Mouse (Mus musculus): ENCODE data around the gene Suclg1.

The Suclg1 gene

DNA sequence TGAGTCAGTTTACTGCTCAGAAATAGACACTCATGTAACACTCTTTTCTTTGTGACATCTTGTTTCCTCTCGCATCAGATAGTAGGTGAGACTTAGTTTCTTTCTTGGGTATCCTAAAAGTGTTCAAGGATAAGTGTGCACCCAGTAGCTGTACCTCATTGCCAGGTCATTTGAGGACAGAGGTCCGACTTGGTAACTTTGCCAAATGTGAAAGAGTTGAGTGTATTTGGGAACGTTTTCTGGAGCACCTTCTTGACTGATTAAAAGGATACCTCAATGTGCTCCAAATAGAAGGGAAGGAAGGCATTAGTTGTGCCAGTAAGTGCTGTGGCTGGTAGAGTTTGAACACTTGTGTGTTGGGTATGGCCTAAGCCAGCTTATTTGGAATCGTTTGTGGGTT is 1.7 kb downstream of the Suclg1 start:
- DNase-seq (ENCODE audit: low read depth, low spot score) = no peak

DNA sequence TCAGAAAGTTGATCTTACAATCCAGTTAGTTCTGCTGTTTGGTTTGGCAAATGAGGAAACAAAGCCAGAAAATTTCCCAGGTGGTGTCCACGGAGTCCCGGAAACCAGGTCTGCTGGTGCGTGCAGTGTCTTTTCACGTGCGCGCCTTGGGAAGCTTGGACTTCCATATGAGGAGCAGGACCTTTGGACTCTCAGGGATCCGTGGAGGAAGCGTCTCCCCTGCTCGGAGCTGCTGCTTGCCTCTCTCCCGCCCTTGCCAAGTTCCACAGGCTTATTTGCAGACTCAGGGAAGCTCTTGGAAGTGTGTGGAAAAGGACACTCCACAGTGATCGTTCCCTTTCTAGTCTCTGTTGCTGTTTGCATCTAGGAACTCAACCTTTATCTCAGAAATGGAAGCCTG is 3.2 kb downstream of the Suclg1 start:
- DNase-seq (ENCODE audit: low read depth, low spot score) = no peak

DNA sequence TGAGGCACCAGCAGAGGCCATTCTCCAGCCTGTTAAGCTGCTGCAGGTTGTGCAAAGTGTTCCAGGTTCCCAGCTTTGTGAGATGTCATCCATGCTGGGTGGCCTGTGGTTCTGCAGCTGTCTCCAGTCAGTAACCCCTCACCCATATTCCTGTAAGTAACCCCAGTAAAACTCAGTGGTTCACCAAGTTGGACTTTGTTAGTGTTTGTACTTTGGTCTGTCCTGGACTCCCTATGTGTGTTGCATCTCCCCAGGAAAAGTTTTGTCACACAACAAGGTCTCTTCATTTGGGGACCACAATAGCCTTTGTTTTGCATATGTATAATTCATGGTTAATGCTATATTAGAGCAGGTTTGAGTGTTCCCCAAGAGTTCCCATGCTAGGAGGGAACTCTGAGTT is 4.2 kb downstream of the Suclg1 start:
- DNase-seq (ENCODE audit: low read depth, low spot score) = no peak

DNA sequence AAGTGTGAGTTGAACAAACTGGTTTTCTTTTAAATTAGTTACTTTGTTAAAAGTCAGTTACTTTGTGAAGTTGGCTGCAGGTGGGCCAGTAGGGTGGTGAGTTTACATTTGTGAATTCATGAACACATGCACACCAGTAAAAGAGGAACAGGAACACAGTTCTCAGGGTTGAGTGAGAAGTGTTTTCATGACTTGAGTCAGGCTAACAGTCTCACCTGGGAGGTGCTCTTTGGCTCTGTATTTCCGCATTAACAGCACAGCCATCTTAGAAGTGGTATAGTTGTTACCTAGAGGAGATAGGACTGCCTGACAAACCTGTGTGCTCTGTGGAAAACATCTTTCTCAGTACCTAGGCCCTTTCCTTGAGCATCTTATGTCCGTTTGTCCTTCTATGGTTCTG is 4.8 kb downstream of the Suclg1 start:
- no peak for DNase-seq (ENCODE audit: low read depth, low spot score)

DNA sequence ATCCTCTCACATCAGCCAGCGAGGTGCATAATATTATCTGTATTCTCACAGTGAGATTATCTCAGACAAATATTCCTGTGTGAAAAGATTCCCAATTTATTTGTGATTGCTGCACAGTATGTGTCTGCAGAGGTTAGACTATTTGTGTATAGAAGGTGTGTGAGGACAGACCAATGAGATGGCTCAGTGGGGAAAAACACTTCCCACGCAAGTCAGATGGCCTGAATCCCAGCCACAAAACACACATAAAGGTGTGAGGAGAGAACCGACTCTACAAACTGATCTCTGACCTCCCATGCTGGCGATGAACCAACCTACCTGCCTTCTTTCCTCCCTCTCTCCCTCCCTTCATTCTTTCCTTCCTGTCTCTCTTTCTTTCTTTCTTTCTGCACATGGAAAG is 5.4 kb downstream of the Suclg1 start:
- DNase-seq (ENCODE audit: low read depth, low spot score) = no peak

DNA sequence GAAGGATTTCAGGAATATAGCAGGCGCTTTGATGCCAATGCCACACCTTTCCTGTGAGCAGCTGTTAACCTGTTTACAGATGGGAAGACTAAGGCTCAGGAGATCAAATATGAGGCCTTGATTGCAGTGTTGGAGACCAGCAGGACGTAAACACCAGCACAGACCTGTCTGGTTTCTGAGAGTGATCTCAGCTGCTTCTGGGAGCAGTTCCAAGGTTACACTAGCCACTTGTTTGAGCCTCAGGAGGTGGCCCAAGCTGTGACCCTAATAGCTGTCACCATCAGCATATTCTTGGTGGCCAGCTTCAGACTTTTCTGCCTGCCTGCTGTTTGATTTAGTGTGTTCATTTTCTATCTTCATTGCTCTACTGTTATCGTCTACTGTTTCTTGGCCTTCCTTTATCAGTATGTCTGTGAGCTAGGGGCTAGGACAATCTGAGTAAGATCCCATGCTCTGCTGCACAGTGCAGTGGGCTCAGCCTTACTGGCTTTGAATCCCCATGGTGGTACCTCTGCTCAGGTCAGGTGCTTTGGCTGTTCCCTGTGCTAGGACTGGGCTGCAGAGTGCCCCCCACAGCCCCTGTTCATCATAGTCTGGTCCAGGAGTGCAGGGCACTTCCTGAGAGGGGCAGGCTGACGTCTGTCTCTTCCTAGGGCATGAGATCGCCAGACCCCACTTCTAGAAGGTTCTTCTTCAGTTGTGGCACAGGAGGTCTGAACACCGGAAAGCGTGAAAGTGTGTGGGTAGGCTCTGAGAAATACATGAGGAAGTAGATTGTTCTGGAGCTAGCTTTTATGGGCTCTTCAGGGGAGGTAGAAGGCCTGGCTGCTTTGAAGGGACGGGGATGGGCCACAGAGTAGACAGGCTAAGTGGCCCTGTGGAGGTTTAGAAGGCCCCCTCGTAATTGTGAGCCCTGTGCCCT is 6.4 kb downstream of the Suclg1 start:
- DNase-seq (ENCODE audit: low read depth, low spot score) = no peak

DNA sequence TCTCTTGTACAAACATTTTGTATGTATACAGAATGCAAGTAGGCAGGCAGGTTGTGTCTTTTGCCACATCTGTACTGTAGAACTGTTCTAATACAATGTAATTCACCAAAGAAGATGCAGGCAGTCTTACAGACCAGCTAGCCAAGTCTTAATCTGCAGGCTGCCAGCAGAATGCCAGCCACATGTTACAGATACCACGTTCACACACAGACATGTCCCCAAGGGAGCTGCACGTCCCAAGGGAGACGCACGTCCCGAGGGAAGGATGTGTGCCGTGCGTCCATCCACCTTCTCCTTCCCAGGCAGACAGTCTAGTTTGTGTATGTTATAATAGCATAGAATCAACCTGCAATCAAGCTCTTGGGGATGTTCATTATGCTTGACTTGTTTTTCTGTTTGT is 8.9 kb downstream of the Suclg1 start:
- DNase-seq (ENCODE audit: low read depth, low spot score) = no peak

DNA sequence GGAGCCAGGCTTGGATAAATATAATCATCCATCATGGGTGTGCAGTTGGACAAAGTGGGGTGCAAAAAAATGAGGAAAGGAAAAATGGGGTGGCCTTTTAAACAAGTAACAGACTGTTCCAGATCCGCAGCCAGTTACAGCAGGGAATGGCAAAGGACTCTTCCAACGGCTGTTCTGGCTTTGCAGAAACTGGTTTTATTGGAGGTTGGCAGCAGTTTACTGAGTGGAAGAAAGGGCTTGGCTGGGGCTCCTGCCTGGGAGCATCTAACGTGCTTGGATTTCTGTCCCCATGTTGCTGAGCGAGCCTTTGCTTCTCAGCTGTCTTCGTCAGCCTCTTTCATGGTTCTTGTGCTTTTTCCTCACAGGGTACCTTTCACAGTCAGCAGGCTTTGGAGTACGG is 11.9 kb downstream of the Suclg1 start:
- no peak for DNase-seq (ENCODE audit: low read depth, low spot score)

DNA sequence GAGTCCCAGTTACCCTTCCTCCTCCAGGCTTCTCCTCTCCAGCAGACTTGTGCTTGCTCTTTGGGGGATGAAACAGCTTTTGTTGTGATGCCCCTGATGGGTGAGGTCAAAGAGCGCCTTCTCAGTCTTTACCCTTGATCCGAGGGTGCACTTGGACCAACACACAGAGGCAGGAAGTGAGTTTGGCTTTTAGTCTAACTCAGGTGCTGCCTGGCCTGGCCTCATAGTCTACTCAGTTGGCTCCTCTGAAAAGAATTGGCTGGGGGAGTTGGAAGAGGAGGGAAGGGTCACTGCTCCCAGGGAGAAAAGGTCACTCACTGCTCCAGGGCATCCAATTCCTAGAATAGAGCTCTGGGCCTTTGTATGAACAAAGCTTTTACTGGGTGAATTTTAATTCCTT is 16.6 kb downstream of the Suclg1 start:
- DNase-seq (ENCODE audit: low read depth, low spot score) = no peak

DNA sequence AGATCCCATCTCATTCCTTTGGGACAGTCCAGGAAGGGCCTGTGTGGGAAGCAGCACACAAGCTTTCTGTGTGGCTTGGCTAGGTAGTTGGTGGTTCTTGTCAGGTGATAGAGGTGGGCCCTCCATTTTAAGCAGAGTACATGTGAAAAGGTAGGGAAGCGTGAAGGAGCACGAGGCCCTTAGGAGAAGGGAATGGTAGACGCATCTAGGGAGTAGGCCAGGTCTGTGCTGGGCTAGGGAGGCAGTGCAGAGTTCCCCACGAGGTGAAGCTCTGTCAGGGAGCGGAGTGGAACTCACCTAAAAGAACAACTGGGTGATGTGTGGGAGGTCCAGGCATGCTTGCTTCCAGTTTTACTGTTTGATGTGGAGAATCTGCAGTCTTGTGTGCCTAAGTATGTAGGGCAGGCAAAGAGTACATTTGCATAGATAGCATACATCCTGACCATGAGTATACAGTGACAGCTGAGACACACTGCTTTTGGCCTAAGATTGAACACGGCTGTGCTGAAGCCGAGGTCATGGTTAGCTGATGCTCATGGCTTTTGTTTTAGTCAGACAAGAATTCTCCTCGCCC is 19.6 kb downstream of the Suclg1 start:
- no peak for DNase-seq (ENCODE audit: low read depth, low spot score)

DNA sequence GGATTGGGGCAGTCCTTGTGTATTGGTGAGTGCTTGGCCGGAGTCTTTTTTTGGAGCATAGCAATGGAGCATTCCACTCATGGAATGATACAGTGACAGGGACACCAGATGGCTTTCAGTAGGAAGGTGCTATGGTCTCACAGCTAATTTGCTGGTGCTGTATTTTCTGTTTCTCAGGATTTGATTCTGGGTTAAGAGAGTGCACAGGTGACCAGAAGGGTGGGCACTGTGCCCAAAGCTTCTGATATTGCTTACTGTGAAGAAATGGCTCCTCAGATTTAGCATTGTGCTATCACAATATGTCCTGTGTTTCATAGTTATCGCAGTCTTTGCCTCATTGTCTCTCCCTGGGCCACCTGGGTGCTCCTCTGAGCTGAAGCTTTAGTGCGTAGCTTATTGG is 21.2 kb downstream of the Suclg1 start:
- no peak for DNase-seq (ENCODE audit: low read depth, low spot score)

DNA sequence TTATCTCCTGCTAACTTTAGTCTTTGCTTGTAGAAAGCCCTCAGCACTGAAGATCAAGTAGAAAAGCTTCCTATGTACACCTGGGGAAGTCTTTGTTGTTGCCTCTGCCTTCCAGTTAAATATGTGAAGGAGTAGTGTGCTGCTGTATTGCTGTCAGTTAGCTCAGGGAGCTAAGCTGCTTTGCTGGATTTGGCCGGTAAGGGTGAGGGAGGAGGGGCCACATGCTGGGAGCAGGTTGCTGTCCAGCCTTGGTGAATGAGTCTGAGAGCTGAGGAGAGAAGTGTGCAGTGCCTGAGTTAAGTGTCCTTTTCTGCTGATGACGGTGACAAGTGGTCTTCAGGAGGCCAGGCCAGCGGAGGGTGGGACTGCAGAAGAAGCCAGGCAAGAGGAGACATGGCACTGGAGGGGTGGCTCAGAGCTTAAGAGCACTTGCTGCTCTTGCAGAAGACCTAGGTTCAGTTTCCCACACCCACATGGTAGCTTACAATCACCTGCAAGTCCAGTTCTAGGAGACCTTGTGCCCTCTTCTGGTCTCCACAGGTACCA is 23.4 kb downstream of the Suclg1 start:
- no peak for DNase-seq (ENCODE audit: low read depth, low spot score)

DNA sequence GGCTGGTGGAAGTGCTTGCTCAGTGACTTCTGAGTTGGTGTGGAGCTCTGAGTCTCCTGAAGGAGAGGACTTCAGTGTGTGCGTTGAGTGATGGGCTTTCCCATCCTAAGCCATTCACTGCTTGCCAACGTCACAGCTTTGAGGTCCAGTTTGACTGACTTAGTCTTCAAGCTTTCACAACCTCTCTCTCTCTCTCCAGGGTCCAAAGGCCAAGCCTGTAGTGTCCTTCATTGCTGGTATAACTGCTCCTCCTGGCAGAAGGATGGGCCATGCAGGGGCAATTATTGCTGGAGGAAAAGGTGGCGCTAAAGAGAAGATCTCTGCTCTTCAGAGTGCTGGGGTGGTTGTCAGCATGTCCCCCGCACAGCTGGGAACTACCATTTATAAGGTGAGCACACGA is 26.8 kb downstream of the Suclg1 start:
- no peak for DNase-seq (ENCODE audit: low read depth, low spot score)

DNA sequence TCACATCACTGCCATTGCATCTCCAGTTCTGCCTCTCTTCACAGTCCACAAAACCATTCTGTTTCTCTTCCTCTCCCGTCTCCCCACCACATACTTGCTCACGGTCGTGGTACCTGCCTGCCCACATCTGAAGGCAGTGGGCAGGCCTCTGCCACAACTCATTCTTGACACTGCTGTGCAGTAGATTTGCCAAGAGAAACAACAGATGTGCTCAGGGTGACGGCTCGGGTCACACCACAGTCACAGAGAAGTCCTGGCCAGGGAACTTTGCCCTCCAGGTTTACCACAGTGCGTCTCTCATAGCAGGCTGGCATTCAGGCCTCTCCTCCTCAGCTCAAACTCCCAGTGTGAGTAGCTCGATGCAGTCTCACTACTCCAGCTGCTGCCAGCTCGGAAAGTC is 31.5 kb downstream of the Suclg1 start:
- DNase-seq (ENCODE audit: low read depth, low spot score) = no peak

DNA sequence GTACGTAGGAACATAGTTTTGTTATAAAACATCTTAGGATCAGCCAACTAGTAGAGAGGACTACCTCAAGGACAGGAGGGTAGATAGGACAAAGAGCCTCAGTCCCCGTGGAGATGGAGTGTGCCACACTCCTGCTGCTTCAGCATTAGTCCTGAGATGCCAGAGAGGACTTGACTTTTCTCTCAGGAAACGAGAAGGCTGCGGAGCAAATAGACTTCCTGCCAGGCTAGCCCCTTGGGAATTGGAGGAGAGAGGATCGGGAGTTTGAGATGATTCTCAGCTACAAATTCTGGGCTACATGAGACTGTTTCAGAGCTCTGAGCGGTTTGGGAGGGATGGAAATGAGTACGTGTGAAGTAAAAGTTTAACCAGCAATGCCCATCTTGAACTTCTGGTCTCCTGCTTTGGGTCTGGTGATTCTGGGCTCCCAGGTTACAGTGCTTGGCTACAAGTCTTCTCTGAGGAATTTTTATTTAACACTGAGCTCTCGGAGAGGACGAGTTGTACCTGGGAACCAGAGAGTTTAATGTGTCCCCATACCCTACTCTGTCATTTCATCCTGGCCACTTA is 32.4 kb downstream of the Suclg1 start:
- no peak for DNase-seq (ENCODE audit: low read depth, low spot score)

DNA sequence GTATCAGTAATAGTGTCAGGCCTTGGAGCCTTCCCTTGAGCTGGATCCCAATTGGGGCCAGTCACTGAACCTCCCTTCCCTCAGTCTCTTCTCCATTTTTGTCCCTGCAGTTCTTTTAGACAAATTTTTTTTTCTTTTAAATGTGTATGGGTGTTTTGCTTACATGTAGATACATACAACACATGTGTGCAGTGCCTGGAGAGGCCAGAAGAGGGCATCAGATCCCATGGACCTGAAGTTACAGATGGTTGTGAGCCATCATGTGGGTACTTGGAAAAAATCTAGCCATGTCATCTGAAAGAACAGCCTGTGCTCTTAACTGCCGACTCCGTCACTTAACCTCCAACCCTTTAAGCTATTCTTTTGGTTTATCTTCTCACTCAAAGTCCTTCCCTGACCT is 38.1 kb downstream of the Suclg1 start:
- no peak for DNase-seq (ENCODE audit: low read depth, low spot score)

DNA sequence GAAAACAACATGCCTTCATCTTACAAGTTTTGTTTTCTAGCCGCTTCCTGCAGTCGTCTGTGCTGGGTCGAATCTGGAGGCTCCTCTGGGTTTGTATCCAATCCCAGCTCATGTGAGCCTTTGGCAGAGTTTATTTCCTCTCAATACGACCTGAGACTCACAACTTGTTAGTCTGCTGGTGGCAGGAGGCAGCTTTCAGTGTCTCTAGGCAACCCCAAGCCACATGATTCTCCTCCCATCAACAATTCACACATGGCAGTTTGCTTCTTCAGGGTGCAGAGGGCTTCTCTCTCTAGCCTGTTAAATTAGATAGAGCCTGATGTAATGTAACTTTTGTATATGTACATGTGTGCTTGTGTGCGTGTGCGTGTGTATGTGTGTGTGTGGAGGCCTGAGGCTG is 58.7 kb downstream of the Suclg1 start:
- DNase-seq (ENCODE audit: low read depth, low spot score) = no peak

DNA sequence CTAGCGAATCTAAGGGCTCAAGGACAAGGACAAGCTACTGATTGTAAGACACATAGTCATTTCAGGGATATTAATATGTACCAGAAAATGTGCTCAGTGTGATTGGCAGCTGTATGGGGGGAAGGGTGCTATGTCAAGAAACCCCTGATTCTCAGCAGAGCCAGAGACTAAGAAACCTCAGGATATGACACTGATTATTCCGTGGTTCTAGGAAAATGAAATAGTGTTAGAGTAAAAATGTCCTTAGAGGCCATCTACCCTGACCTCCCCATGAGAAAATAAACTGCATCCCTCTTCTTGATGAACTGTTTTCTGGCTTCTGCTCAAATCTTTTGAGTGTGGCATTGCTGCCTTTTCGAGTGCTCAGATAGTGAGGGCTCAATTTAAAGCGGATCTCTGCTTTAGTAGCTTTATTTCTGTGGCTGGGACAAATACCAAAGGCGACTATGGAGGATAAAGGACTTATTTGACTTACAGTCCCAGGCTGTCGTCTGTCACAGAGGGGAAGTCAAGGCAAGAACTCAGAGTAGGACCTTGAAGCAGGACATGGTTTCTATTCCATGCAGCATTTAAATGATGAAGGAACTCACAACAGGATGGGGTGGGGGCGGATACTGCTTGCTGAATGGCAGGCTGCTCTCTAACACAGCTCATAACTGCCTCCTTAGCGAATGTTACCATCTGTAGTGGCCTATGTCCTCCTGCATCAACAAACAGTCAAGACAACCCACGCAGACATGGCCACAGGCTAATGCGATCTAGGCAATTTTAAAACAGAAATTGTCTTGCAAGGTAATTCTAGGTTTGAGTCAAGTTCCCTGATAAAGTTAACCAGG is 60.7 kb downstream of the Suclg1 start:
- no peak for DNase-seq (ENCODE audit: low read depth, low spot score)

DNA sequence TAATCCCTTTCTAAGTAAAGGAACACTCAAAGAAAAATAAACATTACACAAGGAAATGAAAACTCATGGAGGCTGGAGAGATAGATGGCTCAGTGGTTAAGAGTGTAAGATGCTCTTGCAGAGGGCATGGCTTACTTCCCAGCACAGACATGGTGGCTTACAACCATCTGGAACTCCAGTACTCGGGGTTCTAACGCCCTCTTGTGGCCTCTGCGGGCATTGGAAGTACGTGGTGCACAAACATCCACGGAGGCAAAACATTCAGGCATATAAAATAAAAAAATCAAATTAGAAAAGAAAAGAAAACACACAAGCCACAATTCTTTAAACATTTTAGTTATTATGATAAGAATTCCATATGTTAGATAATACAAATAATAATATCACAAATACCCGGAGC is 63.2 kb downstream of the Suclg1 start:
- no peak for DNase-seq (ENCODE audit: low read depth, low spot score)

DNA sequence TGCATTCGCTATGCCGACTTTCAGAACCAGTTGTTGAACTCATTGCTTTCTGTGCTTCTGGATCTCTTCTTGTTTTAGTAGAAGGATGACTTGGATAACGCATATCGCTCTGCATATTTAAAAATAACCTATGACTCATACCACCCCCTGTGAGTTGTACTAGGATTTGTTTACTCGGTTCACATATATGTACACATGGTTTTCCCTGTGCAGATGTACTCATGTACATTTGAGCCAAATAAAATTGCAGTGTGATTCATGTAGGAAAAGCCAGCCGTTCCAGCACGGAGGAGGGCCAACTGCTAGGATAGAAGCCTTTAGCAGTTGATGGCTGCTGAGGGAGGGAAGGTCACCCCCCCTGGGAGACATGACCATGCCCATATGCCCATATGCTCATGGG is 63.6 kb downstream of the Suclg1 start:
- no peak for DNase-seq (ENCODE audit: low read depth, low spot score)

DNA sequence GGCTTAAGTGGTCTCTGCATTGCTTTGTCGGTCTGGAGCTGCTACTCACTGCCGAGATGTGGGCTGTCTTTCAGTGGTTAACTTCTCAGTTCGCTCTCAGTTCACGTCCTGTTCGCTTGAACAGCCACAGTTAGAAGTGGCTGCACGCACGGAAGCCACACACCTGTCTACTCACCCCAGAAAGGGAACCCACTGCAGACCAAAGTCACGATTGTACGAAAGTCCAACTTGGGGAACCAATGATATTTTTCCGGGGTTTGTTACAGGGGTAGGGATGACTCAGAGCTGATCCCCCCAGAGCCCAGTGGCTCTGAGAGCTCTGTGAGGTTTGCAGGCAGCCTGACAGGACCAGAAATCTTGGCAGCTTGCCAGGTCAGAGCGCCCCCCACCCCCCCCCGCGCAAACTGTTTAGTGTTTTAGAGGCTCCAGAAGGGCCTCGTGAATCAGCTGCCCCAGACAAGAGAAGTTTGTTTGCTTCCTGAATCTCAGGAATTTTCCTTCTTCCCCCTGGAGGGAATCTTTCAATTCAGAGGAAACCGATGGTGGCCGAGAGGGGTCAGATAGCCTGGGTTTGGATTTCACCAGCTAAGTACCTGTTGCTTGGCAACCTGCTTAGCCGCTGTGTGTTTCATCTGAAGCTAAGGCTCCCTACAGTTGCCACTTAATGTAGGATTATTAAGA is 66.9 kb downstream of the Suclg1 start:
- peak; percentile 64 for DNase-seq (ENCODE audit: low read depth, low spot score)

Data from brain, embryonic 18.5 days (tissue).